Mouse (Mus musculus): ENCODE data around the gene Mcm3ap.

DNA sequence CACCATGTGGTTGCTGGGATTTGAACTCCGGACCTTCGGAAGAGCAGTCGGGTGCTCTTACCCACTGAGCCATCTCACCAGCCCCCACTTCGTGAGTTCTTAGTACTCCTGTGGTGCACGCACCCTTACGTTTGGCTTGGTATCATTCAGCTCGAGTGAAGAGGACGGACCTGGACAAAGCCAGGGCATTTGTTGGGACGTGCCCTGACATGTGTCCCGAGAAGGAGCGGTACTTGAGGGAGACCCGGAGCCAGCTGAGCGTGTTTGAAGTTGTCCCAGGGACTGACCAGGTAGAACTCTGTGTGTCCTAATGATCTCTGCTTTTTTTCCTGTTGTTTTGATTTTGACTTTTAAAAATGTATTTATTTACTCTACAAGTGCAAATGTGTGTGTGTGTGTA is 12.1 kb downstream of the Mcm3ap start:
- no peak for TF ChIP-seq CTCF (IDR thresholded peaks at IDR 0.05; ENCODE audit: borderline replicate concordance, control insufficient read depth, extremely low read depth, insufficient read depth, low read length, poor library complexity)
- TF ChIP-seq POLR2A (IDR thresholded peaks at IDR 0.05; ENCODE audit: control insufficient read depth, extremely low read depth, insufficient read depth, low read length, poor library complexity): no peak
